Mouse (Mus musculus) frontal cortex, postnatal 25 days (tissue): ENCODE data around the gene Ube2l3.
"Not testable (repeated sequence)": the region's sequence is repeated elsewhere in the genome, so short reads cannot be mapped to it uniquely, and the experiment has no call there.

Experiments
- DNase-seq, 2 experiments: peaks; one replicate each; pipeline ENCODE4 v3.0.0; 2022; ENCODE audit warnings: low spot score in 2 of 2

The Ube2l3 gene

GRCm38 (mm10) chr16:17208389-17209361, 6.2 kb upstream of the Ube2l3 start, which contains the start of gene Rimbp3:
Rimbp3 (plus strand) TSS chr16:17208603.
- DNase-seq: peak; percentile 74 to 76

GRCm38 (mm10) chr16:17204990-17205389, 2.5 kb upstream of the Ube2l3 start:
- DNase-seq: no peak

GRCm38 (mm10) chr16:17201977-17202376, 472 bp downstream of the Ube2l3 start:
- no peak for DNase-seq

GRCm38 (mm10) chr16:17200953-17201707, 1.3 kb downstream of the Ube2l3 start:
- DNase-seq: peak; percentile 76 to 77

- DNase-seq: no peak
Observed at GRCm38 (mm10) chr16:17200121-17200952, 2.1 kb downstream of the Ube2l3 start.

GRCm38 (mm10) chr16:17193823-17194222, 8.6 kb downstream of the Ube2l3 start:
- no peak for DNase-seq

- DNase-seq: no peak
Observed at GRCm38 (mm10) chr16:17185475-17185874, 17.0 kb downstream of the Ube2l3 start.

- no peak for DNase-seq
Observed at GRCm38 (mm10) chr16:17183003-17183402, 19.4 kb downstream of the Ube2l3 start.

GRCm38 (mm10) chr16:17182136-17182535, 20.3 kb downstream of the Ube2l3 start:
- DNase-seq: no peak

- DNase-seq: no peak
Observed at GRCm38 (mm10) chr16:17181382-17181781, 21.1 kb downstream of the Ube2l3 start.

- DNase-seq: no peak
Observed at GRCm38 (mm10) chr16:17179706-17180105, 22.7 kb downstream of the Ube2l3 start.

- DNase-seq: no peak
Observed at GRCm38 (mm10) chr16:17177623-17178170, 24.8 kb downstream of the Ube2l3 start.

- no peak for DNase-seq
Observed at GRCm38 (mm10) chr16:17175765-17176164, 26.7 kb downstream of the Ube2l3 start.

- no peak for DNase-seq
Observed at GRCm38 (mm10) chr16:17168049-17168448, 34.4 kb downstream of the Ube2l3 start.

- DNase-seq: no peak
Observed at GRCm38 (mm10) chr16:17167179-17167578, 35.3 kb downstream of the Ube2l3 start.

- DNase-seq: not testable (repeated sequence)
Observed at GRCm38 (mm10) chr16:17165478-17165877, 37.0 kb downstream of the Ube2l3 start.

GRCm38 (mm10) chr16:17154346-17154745, 48.1 kb downstream of the Ube2l3 start:
- DNase-seq: no peak

- no peak for DNase-seq
Observed at GRCm38 (mm10) chr16:17151874-17152273, 50.6 kb downstream of the Ube2l3 start.

GRCm38 (mm10) chr16:17150520-17151258, 51.8 kb downstream of the Ube2l3 start:
- no peak for DNase-seq

- no peak for DNase-seq
Observed at GRCm38 (mm10) chr16:17148084-17148483, 54.4 kb downstream of the Ube2l3 start.
